Mouse (Mus musculus) layer of hippocampus, adult 8-10 months (tissue): ENCODE results near the gene Klk1b16. TPM values are rescaled to one million over a fixed set of nuclear protein-coding genes. Genes with fewer than 3 reads are reported as not detected.
"Not testable (repeated sequence)": the region's sequence is repeated elsewhere in the genome, so short reads cannot be mapped to it uniquely, and the experiment has no call there.

ENCODE experiments used
- DNase-seq, 2 experiments: peaks; one replicate each; pipeline ENCODE4 v3.0.0; 2022; ENCODE audit warnings: low spot score in 2 of 2
- total RNA-seq, 4 experiments: library from RNA; stranded (reverse); gene quantifications; 2 replicates each; pipeline ENCODE4 v1.2.4; 2022

Gene Klk1b16
- total RNA-seq: not detected

DNA sequence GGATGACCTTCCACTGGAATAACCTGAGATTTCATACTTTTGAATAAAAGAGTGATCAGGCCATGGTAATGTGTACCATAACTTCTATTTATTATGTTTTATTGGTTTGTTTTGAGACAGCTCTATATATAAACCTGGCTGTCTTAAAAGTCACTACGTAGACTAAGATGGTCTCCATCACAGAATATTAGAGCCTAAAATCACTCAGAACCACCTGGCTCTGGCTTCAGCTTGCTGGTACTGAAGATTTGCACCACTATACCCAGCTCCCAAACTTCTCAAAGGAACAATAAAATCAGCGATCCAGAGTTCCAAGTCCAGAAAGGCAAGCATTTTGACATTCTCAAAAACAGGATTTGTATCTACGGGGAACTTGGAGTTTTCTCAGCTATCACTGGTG lies at the start of gene Klk1b16:
TSS of gene Klk1b16 (plus strand) at position 301 of the 400 bp plus-strand sequence.
- no peak for DNase-seq

DNA sequence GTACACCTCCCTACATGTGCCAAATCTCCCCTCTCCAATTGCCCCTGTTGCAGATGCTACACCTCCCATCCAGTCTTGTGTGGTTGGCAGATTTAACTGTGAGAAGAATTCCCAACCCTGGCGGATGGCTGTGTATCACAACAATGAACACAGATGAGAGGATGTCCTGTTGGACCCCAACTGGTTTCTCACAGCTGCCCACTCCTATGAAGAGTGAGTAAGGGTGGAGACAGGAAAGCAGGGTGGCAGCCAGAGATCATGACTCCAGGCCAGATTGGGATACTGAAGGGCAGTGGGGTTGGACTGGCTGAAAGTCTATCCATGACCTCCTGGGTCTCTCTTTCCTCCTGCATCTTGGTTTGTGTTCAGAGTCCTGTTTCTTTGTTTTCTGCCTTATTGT lies 40.5 kb upstream of the Klk1b16 start:
- no peak for DNase-seq

DNA sequence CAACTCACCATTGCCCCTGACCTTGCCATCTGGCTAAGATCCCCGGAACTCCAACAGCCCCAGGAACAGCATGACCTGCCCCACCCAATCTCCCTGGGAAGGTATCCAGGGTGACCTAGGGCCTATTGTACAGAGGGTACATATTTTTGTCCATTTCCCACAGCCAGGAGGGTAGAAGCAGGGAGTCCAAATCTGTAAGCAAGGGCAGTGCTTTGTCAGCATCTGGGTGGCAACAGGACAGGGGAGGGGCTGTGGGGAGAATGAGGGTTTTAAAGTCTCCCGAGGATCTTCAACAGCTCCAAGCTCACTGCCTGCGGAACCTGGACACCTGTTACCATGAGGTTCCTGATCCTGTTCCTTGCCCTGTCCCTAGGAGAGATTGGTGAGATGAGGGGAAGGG lies 34.5 kb upstream of the Klk1b16 start, which contains the start of gene Klk1b21:
TSS of gene Klk1b21 (plus strand) at position 301 of the 400 bp plus-strand sequence.
- DNase-seq: not testable (repeated sequence)

DNA sequence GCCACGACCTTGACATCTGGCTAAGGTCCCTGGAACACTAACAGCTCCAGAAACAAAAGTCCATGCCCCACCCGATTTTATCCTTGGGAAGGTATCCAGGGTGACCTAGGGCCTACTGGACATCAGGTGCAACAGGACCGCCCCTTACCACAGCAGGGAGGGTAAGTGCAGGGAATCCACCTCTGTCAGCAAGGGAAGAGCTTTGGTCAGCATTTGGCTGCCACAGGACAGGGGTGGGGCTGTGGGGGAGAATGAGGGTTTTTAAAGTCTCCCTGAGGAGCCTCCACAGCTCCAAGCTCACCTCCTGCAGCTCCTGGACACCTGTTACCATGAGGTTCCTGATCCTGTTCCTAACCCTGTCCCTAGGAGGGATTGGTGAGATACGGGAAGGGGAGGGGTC lies 24.2 kb upstream of the Klk1b16 start, which contains the start of gene Klk1b22:
TSS of gene Klk1b22 (plus strand) at position 301 of the 400 bp plus-strand sequence.
- DNase-seq: no peak

GRCm38 (mm10) chr7:44123445-44123844 lies 13.1 kb upstream of the Klk1b16 start:
- no peak for DNase-seq

DNA sequence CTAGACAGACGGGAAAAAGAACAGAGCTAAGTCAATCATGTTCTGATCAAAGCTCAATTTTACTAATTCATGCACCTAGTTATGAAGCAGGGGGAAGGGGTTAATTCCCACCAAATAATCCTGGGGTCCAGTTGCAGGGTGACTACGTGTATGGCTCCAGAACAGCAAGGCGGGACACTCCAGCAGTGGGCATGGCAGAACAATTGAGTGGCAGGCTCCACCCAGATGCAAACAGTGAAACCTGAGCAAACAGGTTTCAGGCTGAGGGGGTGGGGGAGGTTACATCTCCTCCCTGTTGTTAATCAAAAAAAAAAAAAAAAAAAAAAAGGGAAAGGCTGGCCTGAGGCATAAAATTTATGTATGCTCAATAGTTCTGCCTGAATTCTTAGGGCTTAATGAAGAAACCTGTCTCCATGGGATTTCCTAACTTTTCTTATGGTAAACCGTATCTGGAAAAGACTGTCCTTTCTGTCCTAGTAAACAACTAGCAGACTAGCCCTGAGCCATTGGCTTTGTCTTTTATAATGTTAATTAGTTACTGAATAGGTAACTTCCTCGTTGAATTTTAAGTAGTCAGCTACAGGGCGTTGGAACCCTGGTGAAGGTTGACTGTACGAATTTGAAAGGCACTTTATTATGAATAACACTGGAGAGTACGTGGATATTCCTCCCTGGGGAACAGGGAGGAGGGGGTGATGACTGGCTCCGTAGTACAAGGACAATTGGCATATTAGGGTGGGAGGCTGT lies 42.9 kb downstream of the Klk1b16 start:
- no peak for DNase-seq

- DNase-seq: not testable (repeated sequence)
Measured at GRCm38 (mm10) chr7:44186516-44186915, 49.9 kb downstream of the Klk1b16 start.

GRCm38 (mm10) chr7:44187936-44188335 lies 51.4 kb downstream of the Klk1b16 start, which contains the start of gene Klk1b24:
Gene Klk1b24 (plus strand): TSS chr7:44188236.
- not testable (repeated sequence) for DNase-seq

Other genes starting within 250 kb of the Klk1b16 start
- gene Klk15, start 203.0 kb upstream of the Klk1b16 start, total RNA-seq: not detected
- not detected for gene Klk1b8, start 186.1 kb upstream of the Klk1b16 start, total RNA-seq
- gene Klk1b1, start 170.0 kb upstream of the Klk1b16 start, total RNA-seq: not detected
- gene Klk1b9, start 160.7 kb upstream of the Klk1b16 start, total RNA-seq: not detected
- gene Klk1b11, start 140.9 kb upstream of the Klk1b16 start, total RNA-seq: not detected
- gene Klk1b26, start 124.6 kb upstream of the Klk1b16 start, total RNA-seq: not detected
- not detected for gene Klk1b27, start 84.5 kb upstream of the Klk1b16 start, total RNA-seq
- gene Klk1b21, start 34.4 kb upstream of the Klk1b16 start, total RNA-seq: not detected
- not detected for gene Klk1b22, start 24.1 kb upstream of the Klk1b16 start, total RNA-seq
- not detected for gene Klk1b24, start 51.5 kb downstream of the Klk1b16 start, total RNA-seq
- not detected for gene Klk1b3, start 61.4 kb downstream of the Klk1b16 start, total RNA-seq
- not detected for gene Klk1b4, start 70.7 kb downstream of the Klk1b16 start, total RNA-seq
- gene Klk1b5, start 79.2 kb downstream of the Klk1b16 start, total RNA-seq: not detected
- not detected for gene Klk1, start 88.6 kb downstream of the Klk1b16 start, total RNA-seq
- not detected for gene Gm36864, start 99.4 kb downstream of the Klk1b16 start, total RNA-seq
- 1 to 10 TPM; 1.3 to 2.4 (median 1.7) TPM for gene 1700028J19Rik, start 109.9 kb downstream of the Klk1b16 start, total RNA-seq
- 10 to 100 TPM; 76.7 to 94.0 (median 85.5) TPM for gene 2410002F23Rik, start 110.0 kb downstream of the Klk1b16 start, total RNA-seq
- gene Acp4, start 120.6 kb downstream of the Klk1b16 start, total RNA-seq: not detected
- not detected for gene Gm15517, start 124.7 kb downstream of the Klk1b16 start, total RNA-seq
- gene Clec11a, start 170.1 kb downstream of the Klk1b16 start, total RNA-seq: 1 to 10 TPM; 3.6 to 4.2 (median 3.6) TPM
- 100 to 1,000 TPM; 568 to 623 (median 583) TPM for gene Shank1, start 173.5 kb downstream of the Klk1b16 start, total RNA-seq
- 10 to 100 TPM; 82.9 to 94.7 (median 87.0) TPM for gene Syt3, start 247.3 kb downstream of the Klk1b16 start, total RNA-seq
- gene 1700008O03Rik, start 249.1 kb downstream of the Klk1b16 start, total RNA-seq: 1 to 10 TPM; 2.2 to 4.3 (median 2.8) TPM